Comparison of ENCODE assay signal across 17 mouse cellular contexts in the genomic region with DNA sequence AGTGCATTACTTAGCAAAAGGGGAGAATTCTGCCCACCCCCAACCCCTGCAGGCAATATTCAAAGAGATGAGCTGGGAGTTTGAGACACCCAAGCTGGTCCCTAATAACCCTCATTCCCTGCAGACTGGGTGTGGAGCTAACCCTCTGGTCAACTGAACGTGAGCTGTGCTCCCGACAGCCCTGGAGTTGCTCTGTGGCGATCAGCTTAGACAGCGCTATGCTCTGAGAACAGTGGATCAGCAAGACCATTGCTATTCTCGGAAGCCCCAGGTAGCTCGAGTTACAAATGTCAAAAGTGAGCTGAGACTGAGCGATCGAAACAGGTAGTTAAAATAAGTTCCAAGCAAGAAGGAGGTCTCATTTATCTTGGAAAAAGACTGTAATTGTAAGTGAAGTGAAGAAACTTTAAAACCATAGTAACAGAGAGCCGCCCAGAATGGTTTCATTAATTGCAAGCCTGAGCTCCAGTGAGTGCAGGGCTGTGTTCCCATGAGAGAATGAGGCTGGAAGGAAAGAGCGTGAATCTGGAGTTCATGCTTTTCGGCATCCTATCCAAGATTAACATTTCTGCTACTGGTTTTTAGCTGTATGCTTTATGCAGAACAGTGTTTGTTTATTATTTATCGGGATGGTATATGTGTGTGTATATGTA.
DNase-seq lines count a peak whose midpoint lies in the region; ATAC-seq and TF ChIP-seq lines count a peak whose summit lies in the region.
"Had no signal": no experiment of that assay in that cellular context is flagged by ENCODE, and none has a peak within 500 bp of the region (broad histone marks: within the 10 kb centered on the region; RNA-seq: fewer than 3 reads in every experiment).

No protein-coding gene starts in this region.

- 66% methylated on average over 12 of the region's 12 CpGs for WGBS in hindbrain, embryonic 14.5 days
- 64% methylated on average over 12 of the region's 12 CpGs for WGBS in hindbrain, embryonic 12.5 days
- WGBS in stomach, embryonic 16.5 days, result 50% methylated on average over 12 of the region's 12 CpGs
- WGBS in stomach, postnatal 0 days, result 52% methylated on average over 12 of the region's 12 CpGs

- no peaks in the 10 kb centered on the region for H3K27me3 ChIP-seq in hindbrain, embryonic 14.5 days (ENCODE audit: control insufficient read depth, insufficient read depth, low read length)
- H3K27me3 ChIP-seq in hindbrain, embryonic 12.5 days, result no peaks in the 10 kb centered on the region
- H3K27me3 ChIP-seq in stomach, embryonic 16.5 days (ENCODE audit: control insufficient read depth, insufficient read depth, low read length), result no peaks in the 10 kb centered on the region
- no peaks in the 10 kb centered on the region for H3K27me3 ChIP-seq in stomach, postnatal 0 days (ENCODE audit: control insufficient read depth, insufficient read depth, low read length)
- H3K27me3 ChIP-seq: CH12.LX; forebrain, embryonic 12.5 days; liver, embryonic 13.5 days had no signal

- no peak for TF ChIP-seq EP300 in stomach, postnatal 0 days (optimal IDR thresholded peaks at IDR 0.05)

- peak; percentile 10 for DNase-seq in embryo, embryonic 10 days (ENCODE audit: low spot score)
- DNase-seq in embryo, embryonic 10.5 days (ENCODE audit: low spot score), result no peak
- DNase-seq in hindbrain, embryonic 14.5 days (ENCODE audit: low spot score), result no peak
- no peak for DNase-seq in stomach, postnatal 0 days (ENCODE audit: low spot score)
- DNase-seq in lung, postnatal 25 days (ENCODE audit: low spot score), result no peak
- DNase-seq in cerebellum, postnatal 10 days, result no peak
- DNase-seq: cerebellum, adult 18-20 months; liver, embryonic 13.5 days; right cerebral cortex, postnatal 4 days; thymus, postnatal 36 days had no signal

- no peak for TF ChIP-seq CTCF in stomach, postnatal 0 days (IDR thresholded peaks at IDR 0.05; ENCODE audit: low read depth)

- 0 out of 2 replicates have a peak, but pooled peaks cover 9% of the 10 kb centered on the region for H3K4me1 ChIP-seq in hindbrain, embryonic 14.5 days (replicated peaks; ENCODE audit: control insufficient read depth, insufficient read depth, low read length)
- no peaks in the 10 kb centered on the region for H3K4me1 ChIP-seq in hindbrain, embryonic 12.5 days
- H3K4me1 ChIP-seq in stomach, embryonic 16.5 days (ENCODE audit: control insufficient read depth, insufficient read depth, low read length), result no peaks in the 10 kb centered on the region
- no peaks in the 10 kb centered on the region for H3K4me1 ChIP-seq in stomach, postnatal 0 days (replicated peaks; ENCODE audit: control insufficient read depth, insufficient read depth)
- H3K4me1 ChIP-seq: liver, embryonic 13.5 days had no signal

- H3K4me2 ChIP-seq in hindbrain, embryonic 14.5 days (replicated peaks), result no peak overlapping the region
- no peak overlapping the region for H3K4me2 ChIP-seq in hindbrain, embryonic 12.5 days (replicated peaks)
- H3K4me2 ChIP-seq in stomach, embryonic 16.5 days (ENCODE audit: low read depth, low read length), result no peak overlapping the region
- H3K4me2 ChIP-seq in stomach, postnatal 0 days (replicated peaks; ENCODE audit: low read depth), result no peak overlapping the region
- H3K4me2 ChIP-seq: forebrain, embryonic 12.5 days; liver, embryonic 13.5 days had no signal

- H3K9me3 ChIP-seq in hindbrain, embryonic 14.5 days (ENCODE audit: control insufficient read depth, low read length), result no peaks in the 10 kb centered on the region
- no peaks in the 10 kb centered on the region for H3K9me3 ChIP-seq in hindbrain, embryonic 12.5 days (replicated peaks)
- no peaks in the 10 kb centered on the region for H3K9me3 ChIP-seq in stomach, embryonic 16.5 days (replicated peaks; ENCODE audit: control insufficient read depth, low read length)
- no peaks in the 10 kb centered on the region for H3K9me3 ChIP-seq in stomach, postnatal 0 days (ENCODE audit: control insufficient read depth, low read length)
- H3K9me3 ChIP-seq: forebrain, embryonic 12.5 days; liver, embryonic 13.5 days had no signal

- ATAC-seq in hindbrain, embryonic 14.5 days (ENCODE audit: low FRiP score), result peak; percentile 43; the same call in 1 of the 2 replicates
- ATAC-seq in hindbrain, embryonic 12.5 days (ENCODE audit: low FRiP score), result no peak
- ATAC-seq in stomach, embryonic 16.5 days (ENCODE audit: insufficient read depth, low FRiP score), result peak; percentile 31; the same call in 1 of the 2 replicates
- no peak for ATAC-seq in stomach, postnatal 0 days (ENCODE audit: low FRiP score, low TSS enrichment)
- ATAC-seq: inflammation-experienced regulatory T-cells, adult 6 months; lung, postnatal 0 days had no signal

- no peak overlapping the region for H3K27ac ChIP-seq in hindbrain, embryonic 14.5 days
- H3K27ac ChIP-seq in hindbrain, embryonic 12.5 days, result no peak overlapping the region
- H3K27ac ChIP-seq in stomach, embryonic 16.5 days (ENCODE audit: low read length), result no peak overlapping the region
- H3K27ac ChIP-seq in stomach, postnatal 0 days (replicated peaks), result no peak overlapping the region
- H3K27ac ChIP-seq: forebrain, embryonic 12.5 days; liver, embryonic 13.5 days had no signal

- H3K4me3 ChIP-seq in hindbrain, embryonic 14.5 days (replicated peaks; ENCODE audit: low read length), result no peak overlapping the region
- H3K4me3 ChIP-seq in hindbrain, embryonic 12.5 days, result no peak overlapping the region
- no peak overlapping the region for H3K4me3 ChIP-seq in stomach, embryonic 16.5 days (replicated peaks; ENCODE audit: low read length)
- H3K4me3 ChIP-seq in stomach, postnatal 0 days (ENCODE audit: low read depth, low read length), result no peak overlapping the region
- H3K4me3 ChIP-seq: forebrain, embryonic 12.5 days; liver, embryonic 13.5 days; myocyte had no signal

- H3K9ac ChIP-seq in hindbrain, embryonic 14.5 days, result no peak overlapping the region
- H3K9ac ChIP-seq in hindbrain, embryonic 12.5 days, result no peak overlapping the region
- H3K9ac ChIP-seq in stomach, embryonic 16.5 days (ENCODE audit: low read length), result no peak overlapping the region
- H3K9ac ChIP-seq in stomach, postnatal 0 days (ENCODE audit: low read length), result no peak overlapping the region
- H3K9ac ChIP-seq: forebrain, embryonic 12.5 days; liver, embryonic 13.5 days had no signal

- H3K36me3 ChIP-seq in hindbrain, embryonic 14.5 days (replicated peaks; ENCODE audit: control insufficient read depth, insufficient read depth), result no peaks in the 10 kb centered on the region
- H3K36me3 ChIP-seq in hindbrain, embryonic 12.5 days, result no peaks in the 10 kb centered on the region
- no peaks in the 10 kb centered on the region for H3K36me3 ChIP-seq in stomach, embryonic 16.5 days (ENCODE audit: control insufficient read depth, insufficient read depth, low read length)
- no peaks in the 10 kb centered on the region; the same call in 1 of the 2 replicates for H3K36me3 ChIP-seq in stomach, postnatal 0 days (ENCODE audit: control insufficient read depth, insufficient read depth, low read length)
- H3K36me3 ChIP-seq: forebrain, embryonic 12.5 days; liver, embryonic 13.5 days had no signal

Comparison
In these comparisons a context has a peak if more than half of its experiments do, and no peak if none do; other contexts are left out.
1. ATAC-seq: peak in hindbrain, embryonic 14.5 days (single experiment) and stomach, embryonic 16.5 days (single experiment); none in hindbrain, embryonic 12.5 days (single experiment) and stomach, postnatal 0 days (single experiment).